Mouse (Mus musculus) T-helper 2 cell (primary cell): Measurements from ENCODE around the gene Gm13101.
"Not testable (repeated sequence)": the region's sequence is repeated elsewhere in the genome, so short reads cannot be mapped to it uniquely, and the experiment has no call there.

Experiments used
- in situ Hi-C: fragments of 300-600 bp; cut with MboI, MseI; formaldehyde crosslinking; loops from one replicate; pipeline ENCODE4 v1.15.1; 2025; ENCODE audit warnings: high pct_unique_total_duplicates

The Gm13101 gene

DNA sequence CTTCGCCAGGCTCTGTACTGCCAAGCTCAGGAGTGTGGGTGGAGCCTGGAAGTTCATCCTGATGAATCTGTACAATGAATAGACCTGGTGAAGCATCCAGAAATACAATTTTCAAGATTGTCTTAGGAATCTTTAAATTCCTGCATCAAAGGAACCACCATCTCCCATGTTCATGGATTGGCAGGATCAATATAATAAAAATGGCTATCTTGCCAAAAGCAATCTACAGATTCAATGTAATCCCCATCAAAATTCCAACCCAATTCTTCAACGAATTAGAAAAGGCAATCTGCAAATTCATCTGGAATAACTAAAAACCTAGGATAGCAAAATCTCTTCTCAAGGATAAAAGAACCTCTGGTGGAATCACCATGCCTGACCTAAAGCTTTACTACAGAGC is at the start of gene Gm13101:
Gm13101 (minus strand) TSS at position 101 of the 400 bp plus-strand sequence.
- in situ Hi-C loops = not testable (repeated sequence)

DNA sequence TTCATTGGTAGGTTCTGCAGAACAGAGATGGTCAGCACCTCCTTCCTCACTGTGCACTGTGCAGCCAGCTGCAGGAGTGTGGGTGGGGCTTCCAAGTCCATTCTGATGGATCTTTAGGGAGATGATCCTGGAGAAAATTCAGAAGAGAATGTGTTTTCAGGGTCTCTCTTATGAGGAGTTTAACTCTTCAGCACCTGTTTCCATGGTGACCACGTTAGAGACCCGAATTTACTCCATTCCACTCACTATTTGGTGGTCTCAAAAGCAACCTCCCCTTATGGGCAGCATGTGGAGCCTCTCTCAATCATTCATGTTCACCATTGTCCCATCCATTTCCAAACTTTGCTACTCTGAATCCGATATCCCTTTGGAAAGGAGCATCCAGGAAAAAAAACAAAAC is 27.5 kb upstream of the Gm13101 start, which contains the start of gene Pramef17:
Pramef17 (minus strand) TSS at position 101 of the 400 bp plus-strand sequence.
- in situ Hi-C loops = not testable (repeated sequence)

DNA sequence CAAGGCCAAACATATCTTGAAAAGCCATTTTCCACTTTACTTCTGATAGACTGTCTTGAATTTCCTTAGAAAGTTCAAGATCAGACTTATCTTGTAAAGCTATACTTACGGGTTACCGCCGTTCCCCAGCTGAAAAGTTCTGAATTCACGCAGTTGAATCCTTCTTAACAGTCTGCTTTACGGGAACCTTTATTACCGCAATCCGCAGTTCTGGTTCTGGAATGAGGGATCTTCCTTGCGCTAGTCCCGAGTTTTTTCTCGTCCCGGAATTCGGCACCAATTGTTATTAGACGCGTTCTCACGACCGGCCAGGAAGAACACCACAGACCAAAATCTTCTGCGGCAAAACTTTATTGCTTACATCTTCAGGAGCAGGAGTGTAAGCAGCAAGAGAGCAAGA is 21.4 kb upstream of the Gm13101 start:
- in situ Hi-C loops = not testable (repeated sequence)

DNA sequence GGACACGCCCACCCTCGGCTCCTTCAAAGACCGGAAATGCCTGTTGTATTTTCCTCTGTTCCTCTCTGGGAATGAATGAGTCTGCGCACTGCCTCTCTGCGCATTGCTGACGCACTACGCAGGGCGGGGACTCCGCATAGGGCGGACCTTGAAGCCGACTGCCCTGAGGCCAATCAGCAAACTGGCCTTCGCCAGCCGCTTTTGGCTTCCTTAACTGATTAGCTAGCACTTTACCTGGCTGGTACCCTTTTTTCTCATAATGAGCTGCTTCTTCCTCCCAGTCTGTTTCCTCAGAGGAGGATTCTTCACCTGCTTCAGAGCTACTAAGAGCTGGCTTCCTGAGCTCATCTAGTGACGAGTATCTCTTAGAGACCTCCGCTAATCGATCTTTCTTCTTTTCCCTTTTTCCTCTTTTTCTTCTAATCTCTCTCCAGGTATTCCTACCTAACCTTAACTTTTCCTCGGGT is 20.8 kb upstream of the Gm13101 start:
- in situ Hi-C loops = not testable (repeated sequence)

DNA sequence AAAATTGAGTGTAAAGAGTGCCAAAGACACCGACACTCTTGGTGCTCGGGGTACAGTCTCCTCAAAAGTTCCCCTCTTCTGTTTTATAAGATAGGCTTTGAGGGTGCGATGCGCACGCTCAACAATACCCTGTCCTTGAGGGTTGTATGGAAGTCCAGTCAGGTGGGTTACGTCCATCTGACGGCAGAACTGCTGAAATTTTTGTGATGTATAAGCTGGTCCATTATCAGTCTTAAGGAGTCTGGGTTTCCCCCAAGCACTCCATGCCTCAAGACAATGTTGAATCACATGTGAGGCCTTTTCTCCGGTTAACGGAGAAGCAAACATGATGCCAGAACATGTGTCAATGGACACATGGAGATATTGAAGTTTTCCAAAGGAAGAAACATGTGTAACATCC is 19.0 kb upstream of the Gm13101 start:
- in situ Hi-C loops = not testable (repeated sequence)

DNA sequence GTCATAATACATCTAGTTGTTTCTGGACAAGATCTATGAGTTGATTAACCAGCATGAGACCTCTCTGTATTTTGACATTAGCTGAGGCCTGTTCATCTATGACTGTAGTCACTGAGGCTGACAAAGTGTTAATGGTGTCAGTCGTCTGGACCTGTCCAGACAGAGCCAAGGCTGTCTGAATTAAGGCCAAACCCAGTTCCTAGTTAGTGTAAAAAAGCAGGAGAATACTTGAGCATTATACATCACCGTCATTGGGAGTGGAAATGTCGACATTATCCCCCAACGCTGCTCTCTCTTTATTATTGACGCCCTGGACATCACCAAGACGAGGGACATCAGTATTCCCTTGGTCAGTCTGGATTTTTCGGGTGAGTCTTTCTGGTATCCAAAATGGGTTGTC is 18.4 kb upstream of the Gm13101 start:
- in situ Hi-C loops = not testable (repeated sequence)

DNA sequence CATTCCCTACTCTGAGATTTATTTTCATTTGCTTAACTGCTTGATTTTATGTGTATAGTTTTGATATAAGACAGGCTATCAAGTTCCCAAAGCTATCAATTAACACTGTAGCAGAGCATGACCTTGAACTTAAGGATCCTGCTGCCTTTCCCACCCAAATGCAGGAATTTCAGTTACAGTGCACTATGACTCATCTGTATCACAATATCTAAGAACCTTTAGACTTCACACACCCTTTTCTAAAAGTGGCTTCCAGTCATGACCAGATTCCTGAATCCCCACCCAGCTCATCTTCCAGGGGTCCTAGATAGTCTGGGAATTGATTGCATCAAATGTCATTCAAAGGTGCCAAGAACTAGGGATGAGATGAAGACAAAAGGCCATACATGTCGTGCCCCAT is 16.7 kb upstream of the Gm13101 start:
- in situ Hi-C loops = not testable (repeated sequence)

DNA sequence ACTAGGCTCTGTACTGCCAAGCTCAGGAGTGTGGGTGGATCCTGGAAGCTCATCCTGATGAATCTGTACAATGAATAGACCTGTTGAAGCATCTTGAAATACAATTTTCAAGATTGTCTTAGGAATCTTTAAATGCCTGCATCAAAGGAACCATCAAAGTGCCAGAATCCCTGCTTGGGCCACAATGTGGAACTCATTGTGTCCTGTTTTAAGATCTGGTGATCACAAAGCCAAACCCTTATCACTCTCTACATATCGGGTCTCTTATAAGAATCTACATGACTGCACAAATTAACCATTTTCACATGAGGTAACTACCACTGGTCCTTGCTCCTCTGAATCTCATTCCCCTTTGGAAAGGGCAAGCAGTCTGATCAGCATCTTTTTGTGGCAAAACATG is 15.8 kb downstream of the Gm13101 start, which contains the start of gene Pramef25:
Pramef25 (minus strand) TSS at position 101 of the 400 bp plus-strand sequence.
- in situ Hi-C loops = not testable (repeated sequence)
